Mouse (Mus musculus) liver, postnatal 0 days (tissue): ENCODE measurements around the gene Cfap43. TPM values are rescaled to one million over a fixed set of nuclear protein-coding genes. Genes with fewer than 3 reads are reported as not detected.

ENCODE experiments used
- ATAC-seq: fragments of 200-750 bp; cut with Nextera tagmentation; 2 replicates; pipeline ENCODE4 v1.8.0; 2017; ENCODE audit warnings: mild to moderate bottlenecking, moderate library complexity
- DNase-seq: peaks from one replicate; pipeline ENCODE4 v3.0.0-alpha.2; 2016
- H3K27ac ChIP-seq: fragments of 300-500 bp; sonication (generic); 2 replicates; pipeline ENCODE4 v1.5.1; 2014; ENCODE audit warnings: antibody characterized with exemption, moderate library complexity, mild to moderate bottlenecking, low read depth
- H3K27me3 ChIP-seq: fragments of 300-500 bp; sonication (generic); 2 replicates; pipeline ENCODE4 v1.6.1; 2014; ENCODE audit warnings: low read length, control low read depth, mixed read lengths; ENCODE audit not compliant: insufficient read depth
- H3K36me3 ChIP-seq: fragments of 300-500 bp; sonication (generic); replicated peaks from 2 replicates; pipeline ENCODE4 v1.6.1; 2014; ENCODE audit warnings: mild to moderate bottlenecking, control low read depth, low read length, moderate library complexity, mixed read lengths; ENCODE audit not compliant: insufficient read depth
- H3K4me1 ChIP-seq: fragments of 300-500 bp; sonication (generic); 2 replicates; pipeline ENCODE4 v1.6.1; 2014; ENCODE audit warnings: antibody characterized with exemption, mild to moderate bottlenecking, control low read depth; ENCODE audit not compliant: insufficient read depth
- H3K4me2 ChIP-seq: fragments of 300-500 bp; sonication (generic); 2 replicates; pipeline ENCODE4 v1.6.1; 2014; ENCODE audit warnings: low read depth, mild to moderate bottlenecking, low read length, moderate library complexity, mixed read lengths
- H3K4me3 ChIP-seq: fragments of 300-500 bp; sonication (generic); 2 replicates; pipeline ENCODE4 v1.5.1; 2014; ENCODE audit warnings: low read depth, low read length
- H3K9ac ChIP-seq: fragments of 300-500 bp; sonication (generic); replicated peaks from 2 replicates; pipeline ENCODE4 v1.6.1; 2014; ENCODE audit warnings: mild to moderate bottlenecking, moderate library complexity
- H3K9me3 ChIP-seq: fragments of 300-500 bp; sonication (generic); 2 replicates; pipeline ENCODE4 v1.6.1; 2016; ENCODE audit warnings: mild to moderate bottlenecking, control low read depth, low read length, mixed read lengths
- CTCF ChIP-seq: sonication (generic); IDR thresholded peaks from 2 replicates; pipeline ENCODE4 v1.5.1; 2016; ENCODE audit warnings: antibody characterized with exemption, low read depth
- EP300 ChIP-seq: IDR thresholded peaks from 2 replicates; pipeline ENCODE4 v1.6.1; 2016; ENCODE audit warnings: antibody characterized with exemption, low read depth, mild to moderate bottlenecking
- WGBS: fragments of 180-500 bp; shearing (Covaris S2); extraction: QIAGEN DNeasy Blood & Tissue Kit; methylation state at CpG from one replicate; pipeline ENCODE4 v1.1.7; 2014; ENCODE audit not compliant: insufficient replicate concordance; 5-methylcytosine and 5-hydroxymethylcytosine counted together
- polyA plus RNA-seq: library from polyadenylated mRNA; unstranded; fragments of >200 nt; fragmentation: Nextera tagmentation; extraction: Ambion mirVana; gene quantifications from 2 replicates; pipeline ENCODE4 v1.2.1, GENCODE M21; 2015

Cfap43 gene
- polyA plus RNA-seq, 1 experiment from 2014 or later: 0.05 TPM

DNA sequence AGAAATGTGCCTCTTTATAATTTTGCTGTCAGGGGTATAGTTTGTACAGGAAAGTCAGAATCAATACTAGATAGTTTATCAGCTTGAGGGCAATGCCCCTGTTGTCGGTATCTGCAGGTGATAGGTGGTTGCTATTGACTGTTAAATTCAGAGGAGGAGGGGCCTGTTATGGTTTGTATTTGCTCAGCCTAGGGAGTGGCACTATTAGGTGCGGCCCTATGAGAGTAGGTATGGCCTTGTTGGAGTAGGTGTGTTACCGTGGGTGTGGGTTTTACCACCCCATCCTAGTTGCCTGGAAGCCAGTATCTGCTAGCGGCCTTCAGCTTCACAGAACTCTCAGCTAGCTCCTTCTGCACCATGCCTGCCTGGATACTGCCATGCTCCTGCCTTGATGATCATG is 165.2 kb downstream of the Cfap43 start:
- no peaks in the 10 kb centered on the region for H3K27me3 ChIP-seq
- H3K4me1 ChIP-seq: no peaks in the 10 kb centered on the region
- no peaks in the 10 kb centered on the region for H3K36me3 ChIP-seq
- H3K9me3 ChIP-seq: no peaks in the 10 kb centered on the region
- H3K9ac ChIP-seq: no peak overlapping the region
- ATAC-seq (no peak), DNase-seq (no peak)
- no peak overlapping the region for H3K27ac ChIP-seq
- TF ChIP-seq CTCF (no peak), EP300 (no peak)
- no peak overlapping the region for H3K4me2 ChIP-seq
- 60% methylated on average over 4 of the region's 4 CpGs for WGBS
- no peak overlapping the region for H3K4me3 ChIP-seq

- no peaks in the 10 kb centered on the region for H3K4me1 ChIP-seq
- 80% methylated on average over 9 of the region's 9 CpGs for WGBS
- TF ChIP-seq CTCF: no peak
- TF ChIP-seq EP300: no peak
- H3K9ac ChIP-seq: no peak overlapping the region
- no peaks in the 10 kb centered on the region for H3K9me3 ChIP-seq
- no peak for DNase-seq
- H3K4me3 ChIP-seq: no peak overlapping the region
- no peaks in the 10 kb centered on the region for H3K36me3 ChIP-seq
- ATAC-seq: no peak
- H3K27me3 ChIP-seq: no peaks in the 10 kb centered on the region
- H3K4me2 ChIP-seq: no peak overlapping the region
- H3K27ac ChIP-seq: no peak overlapping the region
Observed at GRCm38 (mm10) chr19:47752456-47752855, 166.6 kb downstream of the Cfap43 start.

DNA sequence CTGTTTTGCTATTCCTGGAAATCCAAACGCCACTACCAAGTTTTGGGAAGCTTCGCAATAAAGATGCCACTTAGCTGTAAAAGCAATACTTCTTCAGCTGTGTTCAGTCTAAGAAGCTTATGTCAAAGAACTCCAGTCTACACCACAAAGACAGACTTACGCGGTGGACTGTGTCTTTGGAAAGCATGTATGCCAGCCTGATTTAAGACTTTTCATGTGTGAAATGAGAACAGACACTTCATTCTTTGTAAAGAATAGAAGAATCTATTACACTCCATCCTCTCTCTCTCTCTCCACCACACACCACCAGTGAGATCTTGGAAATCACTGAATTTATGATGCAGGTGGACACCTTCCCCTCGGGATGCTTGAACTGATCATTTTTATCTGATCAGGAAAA is 168.7 kb downstream of the Cfap43 start:
- TF ChIP-seq CTCF (no peak), EP300 (no peak)
- H3K4me2 ChIP-seq: no peak overlapping the region
- H3K4me1 ChIP-seq: no peaks in the 10 kb centered on the region
- H3K27ac ChIP-seq: no peak overlapping the region
- WGBS: 74% methylated on average over 5 of the region's 5 CpGs
- H3K36me3 ChIP-seq: no peaks in the 10 kb centered on the region
- H3K27me3 ChIP-seq: no peaks in the 10 kb centered on the region
- ATAC-seq: no peak
- no peak overlapping the region for H3K4me3 ChIP-seq
- DNase-seq: no peak
- no peak overlapping the region for H3K9ac ChIP-seq
- no peaks in the 10 kb centered on the region for H3K9me3 ChIP-seq

DNA sequence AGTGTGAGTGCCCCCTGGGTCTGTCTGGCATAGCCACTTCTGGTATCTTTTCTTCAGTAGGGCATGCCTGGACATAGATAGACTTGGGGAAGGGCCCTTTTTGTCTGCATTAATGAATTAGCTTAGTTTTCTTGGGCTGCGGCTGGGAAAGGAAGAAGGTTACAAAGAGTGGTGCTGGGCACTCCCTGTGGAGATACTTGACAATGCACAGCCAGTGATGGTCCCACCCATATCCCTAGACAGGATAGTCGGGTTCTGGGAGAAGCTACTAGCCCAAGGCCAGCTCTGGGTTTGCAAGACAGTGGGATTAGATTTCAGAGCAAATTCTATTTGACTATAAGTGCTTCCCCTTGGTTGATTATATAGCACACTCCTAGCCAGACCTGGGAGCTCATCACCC is 170.1 kb downstream of the Cfap43 start:
- H3K27ac ChIP-seq: no peak overlapping the region
- no peak for TF ChIP-seq CTCF
- TF ChIP-seq EP300: no peak
- no peaks in the 10 kb centered on the region for H3K36me3 ChIP-seq
- H3K9ac ChIP-seq: no peak overlapping the region
- ATAC-seq (no peak), DNase-seq (no peak)
- no peaks in the 10 kb centered on the region for H3K4me1 ChIP-seq
- H3K4me2 ChIP-seq: no peak overlapping the region
- H3K4me3 ChIP-seq: no peak overlapping the region
- H3K9me3 ChIP-seq: no peaks in the 10 kb centered on the region
- 68% methylated on average over 2 of the region's 2 CpGs for WGBS
- H3K27me3 ChIP-seq: no peaks in the 10 kb centered on the region

DNA sequence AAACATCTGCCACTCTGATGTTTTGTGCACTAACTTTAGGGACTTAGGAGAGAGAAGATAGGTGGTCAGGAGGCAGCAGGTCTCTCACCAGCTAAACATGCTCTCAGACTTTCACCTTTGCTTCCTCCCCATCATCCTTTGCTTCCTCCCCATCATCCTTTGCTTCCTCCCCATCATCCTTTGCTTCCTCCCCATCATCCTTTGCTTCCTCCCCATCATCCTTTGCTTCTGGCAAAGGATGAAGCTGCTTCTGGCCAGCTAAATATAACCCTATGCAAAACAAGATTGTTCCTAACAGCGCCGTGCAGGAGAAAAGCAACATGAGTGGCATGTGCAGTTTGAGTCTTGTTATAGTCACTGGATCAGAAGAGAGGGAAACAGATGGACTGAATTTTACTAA is 172.0 kb downstream of the Cfap43 start:
- Histone ChIP-seq H3K4me1 (no peaks in the 10 kb centered on the region), H3K4me2 (no peak overlapping the region), H3K9me3 (no peaks in the 10 kb centered on the region), H3K27ac (no peak overlapping the region), H3K4me3 (no peak overlapping the region), H3K9ac (no peak overlapping the region), H3K36me3 (no peaks in the 10 kb centered on the region), H3K27me3 (no peaks in the 10 kb centered on the region)
- DNase-seq: no peak
- no peak for TF ChIP-seq EP300
- no peak for TF ChIP-seq CTCF
- no peak for ATAC-seq
- WGBS: 91% methylated on average over 2 of the region's 2 CpGs

DNA sequence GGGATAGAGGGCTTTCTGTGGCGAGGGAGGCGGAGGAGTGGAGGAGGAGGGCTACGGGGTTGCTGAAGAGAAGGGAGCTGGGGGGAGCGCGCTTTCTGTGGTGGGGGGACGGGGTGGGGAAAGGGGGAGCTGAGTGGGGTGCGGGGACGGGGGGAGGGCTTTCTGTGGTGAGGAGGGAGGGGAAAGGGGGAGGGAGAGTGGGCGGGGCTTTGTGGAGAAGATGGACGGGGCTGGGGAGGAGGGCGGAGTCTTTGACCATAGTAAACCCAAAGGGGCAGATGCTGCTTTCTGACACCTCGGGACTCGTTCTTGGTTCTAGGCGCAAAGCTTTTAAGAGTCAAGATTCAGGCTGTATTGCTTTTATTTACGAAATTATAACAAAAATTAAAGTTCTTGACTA is 187.2 kb downstream of the Cfap43 start:
- ATAC-seq (peak; percentile 35), DNase-seq (peak; percentile 86)
- TF ChIP-seq CTCF: no peak
- no peak for TF ChIP-seq EP300
- Histone ChIP-seq H3K9ac (peak overlapping the region; percentile 77), H3K36me3 (peaks cover 36% of the 10 kb centered on the region), H3K4me2 (peak overlapping the region; percentile 87), H3K4me1 (peaks cover 6% of the 10 kb centered on the region; the same call in 1 of the 2 replicates), H3K27me3 (no peaks in the 10 kb centered on the region), H3K27ac (peak overlapping the region; percentile 97), H3K9me3 (no peaks in the 10 kb centered on the region), H3K4me3 (peak overlapping the region; percentile 91)
- WGBS: 2% methylated on average over 13 of the region's 15 CpGs
